Mouse (Mus musculus): ENCODE data around the gene Raet1e. TPM values are rescaled to one million over a fixed set of nuclear protein-coding genes. Genes with fewer than 3 reads are reported as not detected.
"Not testable (repeated sequence)": the region's sequence is repeated elsewhere in the genome, so short reads cannot be mapped to it uniquely, and the experiment has no call there.

Gene Raet1e
- polyA plus RNA-seq, 1 experiment from 2014 or later: 0.91 TPM

DNA sequence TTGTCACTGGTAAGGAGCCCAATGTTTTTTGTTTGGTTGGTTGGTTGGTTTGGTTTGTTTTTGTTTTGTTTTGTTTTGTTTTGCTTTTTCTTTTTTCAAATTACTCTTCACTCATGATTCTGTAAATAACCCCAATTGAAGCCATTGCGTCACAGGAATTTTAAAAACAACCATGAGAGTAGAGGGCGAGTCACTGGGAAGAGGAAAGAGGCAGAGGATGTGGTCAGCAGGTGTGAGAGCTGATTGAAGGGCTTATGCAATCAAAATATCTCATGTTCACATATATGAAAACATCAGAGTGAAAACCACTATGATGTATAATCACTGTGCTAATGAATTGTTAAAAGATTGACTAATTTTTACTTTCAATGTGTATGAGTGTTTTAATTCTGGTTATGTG, 141.0 kb downstream of the Raet1e start:
- Histone ChIP-seq H3K4me1 (no peaks in the 10 kb centered on the region), H3K27me3 (replicated peaks) (no peaks in the 10 kb centered on the region), H3K4me2 (no peak overlapping the region), H3K9me3 (replicated peaks) (no peaks in the 10 kb centered on the region), H3K4me3 (replicated peaks) (no peak overlapping the region), H3K27ac (replicated peaks) (no peak overlapping the region), H3K36me3 (no peaks in the 10 kb centered on the region), H3K9ac (replicated peaks) (no peak overlapping the region)
- ATAC-seq (ENCODE audit: low FRiP score): no peak
- 87% methylated on average over 2 of the region's 2 CpGs for WGBS

DNA sequence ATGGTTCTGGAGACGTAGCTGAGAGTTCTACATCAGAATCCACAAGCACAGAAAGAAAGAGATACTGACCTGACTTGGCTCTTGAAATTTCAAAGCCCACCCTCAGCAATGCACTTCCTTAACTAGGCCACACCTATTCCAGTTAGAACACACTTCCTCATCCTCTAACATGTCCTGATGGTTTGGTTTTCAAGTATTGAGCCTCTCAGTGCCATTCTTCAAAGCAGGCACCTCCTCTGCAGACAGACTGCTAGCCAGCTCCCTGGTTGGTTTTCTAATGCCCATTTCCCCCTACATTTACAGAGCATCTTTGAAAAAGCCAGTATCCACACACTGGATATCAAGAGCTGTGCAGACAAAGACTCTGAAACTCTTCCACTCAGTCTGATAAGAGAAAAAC, 143.3 kb downstream of the Raet1e start:
- no peak overlapping the region for H3K4me2 ChIP-seq
- no peak overlapping the region for H3K27ac ChIP-seq (replicated peaks)
- H3K4me1 ChIP-seq: no peaks in the 10 kb centered on the region
- H3K9ac ChIP-seq (replicated peaks): no peak overlapping the region
- no peaks in the 10 kb centered on the region for H3K9me3 ChIP-seq (replicated peaks)
- 100% methylated on average over 1 of the region's 1 CpGs for WGBS
- H3K4me3 ChIP-seq (replicated peaks): no peak overlapping the region
- no peak for ATAC-seq (ENCODE audit: low FRiP score)
- H3K36me3 ChIP-seq: no peaks in the 10 kb centered on the region
- H3K27me3 ChIP-seq (replicated peaks): no peaks in the 10 kb centered on the region

DNA sequence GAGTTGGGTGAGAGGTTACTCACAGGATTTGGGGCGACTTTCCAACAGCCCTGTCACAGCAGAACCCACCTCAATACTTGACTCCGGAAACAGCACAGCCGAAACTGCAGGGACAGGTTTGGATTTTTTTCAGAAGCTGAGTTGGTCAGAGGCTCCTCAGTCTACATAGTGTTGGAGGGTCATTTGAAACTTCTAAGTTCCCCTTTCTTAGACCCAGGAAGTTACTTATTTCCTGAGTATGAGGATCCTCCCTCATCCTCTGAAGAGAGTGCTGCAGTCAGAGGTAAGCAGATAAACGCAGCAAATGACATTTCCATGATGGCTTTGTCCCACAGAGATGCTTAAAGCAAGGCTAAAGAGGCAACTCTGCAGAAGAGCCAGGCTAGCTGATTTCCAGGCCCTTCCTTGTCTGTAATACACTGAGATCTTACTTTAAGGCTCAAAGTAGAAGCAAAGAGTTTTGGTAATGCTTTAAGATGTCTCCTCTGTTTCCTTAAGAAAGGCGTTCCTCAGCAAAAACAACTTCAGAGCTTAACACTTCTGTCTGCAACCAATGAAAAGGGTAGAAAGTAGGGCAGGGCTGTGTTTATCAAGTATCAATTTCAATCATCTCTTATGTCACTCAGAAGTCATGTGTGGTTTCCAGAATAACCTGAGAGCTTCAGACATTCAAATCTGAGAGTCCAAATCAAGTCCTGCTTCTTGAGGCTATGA, 144.1 kb downstream of the Raet1e start:
- Histone ChIP-seq H3K4me2 (no peak overlapping the region), H3K36me3 (no peaks in the 10 kb centered on the region), H3K4me3 (replicated peaks) (no peak overlapping the region), H3K9ac (replicated peaks) (no peak overlapping the region), H3K9me3 (replicated peaks) (no peaks in the 10 kb centered on the region), H3K27ac (replicated peaks) (no peak overlapping the region), H3K27me3 (replicated peaks) (no peaks in the 10 kb centered on the region), H3K4me1 (no peaks in the 10 kb centered on the region)
- 86% methylated on average over 5 of the region's 5 CpGs for WGBS
- no peak for ATAC-seq (ENCODE audit: low FRiP score)

DNA sequence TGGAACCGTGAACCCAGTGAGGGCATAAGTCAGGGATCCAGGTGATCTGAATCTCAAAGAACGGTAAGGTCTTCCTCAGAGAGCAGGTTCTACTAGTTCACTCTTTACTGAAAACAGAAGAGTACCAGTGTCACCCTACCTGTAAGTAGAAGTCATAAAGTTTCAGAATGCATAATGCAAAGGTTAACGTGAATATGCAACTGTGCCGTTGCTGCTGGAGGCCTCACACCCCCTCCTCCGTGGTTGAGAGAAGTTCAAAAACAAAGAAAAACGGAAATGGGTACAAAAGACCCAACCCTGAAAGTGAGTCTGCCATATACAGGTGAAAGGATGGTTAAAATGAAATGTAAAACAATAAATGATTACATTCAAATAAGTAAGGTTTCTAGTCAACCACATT, 145.4 kb downstream of the Raet1e start:
- Histone ChIP-seq H3K4me3 (replicated peaks) (no peak overlapping the region), H3K4me2 (no peak overlapping the region), H3K9me3 (replicated peaks) (no peaks in the 10 kb centered on the region), H3K9ac (replicated peaks) (no peak overlapping the region), H3K27me3 (replicated peaks) (no peaks in the 10 kb centered on the region), H3K27ac (replicated peaks) (no peak overlapping the region), H3K4me1 (no peaks in the 10 kb centered on the region), H3K36me3 (no peaks in the 10 kb centered on the region)
- no peak for ATAC-seq (ENCODE audit: low FRiP score)
- 89% methylated on average over 6 of the region's 6 CpGs for WGBS

DNA sequence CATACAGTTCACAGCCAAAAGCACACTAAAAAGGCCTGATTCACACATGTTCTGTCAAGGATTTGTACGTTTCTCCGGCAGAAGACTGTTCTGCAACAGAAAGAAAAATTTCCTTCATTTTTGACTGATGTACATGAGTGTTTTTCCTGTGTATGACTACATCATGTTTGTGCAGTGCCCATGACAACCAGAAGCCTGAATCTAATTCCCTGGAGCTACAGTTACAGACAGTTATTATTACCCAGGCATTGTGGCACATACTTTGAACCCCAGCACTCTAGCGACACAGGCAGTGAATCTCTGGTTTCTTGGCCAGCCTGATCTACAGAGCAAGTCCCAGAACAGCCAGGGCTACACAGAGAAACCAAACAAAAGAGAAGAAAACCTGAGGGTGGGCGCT, 147.4 kb downstream of the Raet1e start:
- ATAC-seq (ENCODE audit: low FRiP score): no peak
- no peak overlapping the region for H3K4me2 ChIP-seq
- no peak overlapping the region for H3K9ac ChIP-seq (replicated peaks)
- 84% methylated on average over 4 of the region's 4 CpGs for WGBS
- no peak overlapping the region for H3K4me3 ChIP-seq (replicated peaks)
- no peaks in the 10 kb centered on the region for H3K9me3 ChIP-seq (replicated peaks)
- no peaks in the 10 kb centered on the region for H3K36me3 ChIP-seq
- no peak overlapping the region for H3K27ac ChIP-seq (replicated peaks)
- no peaks in the 10 kb centered on the region for H3K27me3 ChIP-seq (replicated peaks)
- no peaks in the 10 kb centered on the region for H3K4me1 ChIP-seq

DNA sequence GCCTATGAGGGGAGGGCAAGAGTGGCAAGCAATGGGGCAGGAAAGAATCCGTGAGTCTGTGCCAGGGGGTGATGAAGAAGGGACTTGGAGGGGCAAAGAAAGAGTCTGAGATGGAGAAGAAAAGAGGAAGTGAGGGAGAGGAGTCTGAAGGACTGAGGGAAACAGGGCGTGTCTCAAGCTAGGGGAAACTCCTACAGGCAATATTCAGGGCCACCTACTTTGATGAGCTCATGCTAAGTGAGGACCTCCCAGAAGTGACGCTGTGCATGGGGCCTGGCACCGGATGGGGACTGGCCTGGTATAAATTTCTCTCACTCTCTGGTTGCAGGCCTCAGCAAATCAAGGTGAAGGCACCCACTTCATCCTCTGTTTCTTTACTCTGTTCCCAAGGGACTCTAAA, 148.1 kb downstream of the Raet1e start:
- Histone ChIP-seq H3K36me3 (no peaks in the 10 kb centered on the region), H3K9me3 (replicated peaks) (no peaks in the 10 kb centered on the region), H3K4me2 (no peak overlapping the region), H3K27ac (replicated peaks) (no peak overlapping the region), H3K4me3 (replicated peaks) (no peak overlapping the region), H3K9ac (replicated peaks) (no peak overlapping the region), H3K27me3 (replicated peaks) (no peaks in the 10 kb centered on the region), H3K4me1 (no peaks in the 10 kb centered on the region)
- no peak for ATAC-seq (ENCODE audit: low FRiP score)
- 62% methylated on average over 4 of the region's 4 CpGs for whole genome bisulfite sequencing

DNA sequence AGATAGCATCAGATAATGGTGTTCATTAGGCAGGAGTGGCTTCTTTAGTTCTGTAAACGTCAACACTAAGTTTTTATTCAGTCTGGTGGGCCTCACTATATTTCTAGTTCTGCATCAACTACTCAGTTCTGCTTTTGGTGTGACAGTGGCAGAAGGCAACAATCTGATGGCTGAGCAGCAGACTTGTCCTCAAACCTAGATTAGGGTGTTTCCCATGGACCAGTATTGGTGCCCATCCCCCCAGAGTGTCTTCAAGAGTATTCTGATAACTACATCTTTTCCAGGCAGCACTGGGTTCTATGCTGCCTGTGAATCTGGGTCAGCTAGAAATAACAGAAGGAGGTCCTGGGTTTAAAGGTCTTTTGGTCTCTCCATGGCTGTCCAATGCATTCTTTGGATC, 149.9 kb downstream of the Raet1e start:
- H3K36me3 ChIP-seq: no peaks in the 10 kb centered on the region
- no peak overlapping the region for H3K9ac ChIP-seq (replicated peaks)
- no peak overlapping the region for H3K4me2 ChIP-seq
- no peak overlapping the region for H3K27ac ChIP-seq (replicated peaks)
- 79% methylated on average over 1 of the region's 1 CpGs for WGBS
- H3K4me1 ChIP-seq: no peaks in the 10 kb centered on the region
- no peaks in the 10 kb centered on the region for H3K27me3 ChIP-seq (replicated peaks)
- no peak for ATAC-seq (ENCODE audit: low FRiP score)
- H3K9me3 ChIP-seq (replicated peaks): no peaks in the 10 kb centered on the region
- H3K4me3 ChIP-seq (replicated peaks): no peak overlapping the region

DNA sequence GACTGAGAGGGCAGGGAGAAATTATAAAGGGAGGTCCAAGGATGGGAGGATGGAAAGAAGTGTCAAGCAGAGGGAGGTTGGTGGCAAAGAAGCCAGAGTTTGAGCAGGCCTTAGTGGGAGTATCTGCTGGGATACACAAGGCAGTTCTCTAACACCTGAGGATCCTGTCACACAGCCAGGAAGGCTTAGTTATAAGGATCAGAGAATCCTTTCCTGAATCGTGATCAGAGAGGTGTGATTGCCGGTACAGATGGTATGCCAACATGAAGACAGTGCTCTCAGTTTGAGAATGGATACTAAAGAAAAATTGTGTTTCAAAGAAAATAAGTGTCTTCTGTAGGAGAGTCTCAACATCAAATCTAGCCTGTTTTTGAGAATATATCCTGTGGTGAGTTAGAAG, 164.5 kb downstream of the Raet1e start:
- ATAC-seq (ENCODE audit: low FRiP score): no peak
- 88% methylated on average over 2 of the region's 2 CpGs for WGBS
- Histone ChIP-seq H3K36me3 (no peaks in the 10 kb centered on the region), H3K9me3 (replicated peaks) (no peaks in the 10 kb centered on the region), H3K27me3 (replicated peaks) (no peaks in the 10 kb centered on the region), H3K4me3 (replicated peaks) (no peak overlapping the region), H3K4me1 (no peaks in the 10 kb centered on the region), H3K9ac (replicated peaks) (no peak overlapping the region), H3K4me2 (no peak overlapping the region), H3K27ac (replicated peaks) (no peak overlapping the region)

DNA sequence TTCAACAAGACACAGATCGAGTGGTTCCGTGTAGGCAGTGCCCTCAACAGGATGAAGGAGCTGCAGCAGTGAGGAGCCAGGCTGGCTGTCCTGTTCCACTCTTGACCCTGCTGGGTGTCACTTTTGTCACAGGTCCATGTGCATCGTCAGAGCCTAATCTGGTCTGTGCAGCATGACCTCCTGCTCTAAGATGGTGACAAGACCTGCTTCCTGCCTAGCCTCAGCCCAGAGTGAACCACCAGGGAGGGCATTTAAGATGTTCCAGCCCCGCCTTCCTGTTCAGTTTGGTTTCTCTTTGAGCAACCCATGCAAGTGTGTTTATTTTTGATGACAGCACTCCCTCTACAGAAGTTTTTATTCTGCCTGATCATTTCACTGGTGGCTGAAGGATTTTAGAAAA, 187.4 kb downstream of the Raet1e start:
- H3K4me3 ChIP-seq (replicated peaks); H3K4me1 ChIP-seq; H3K27ac ChIP-seq (replicated peaks); ATAC-seq (ENCODE audit: low FRiP score); H3K9me3 ChIP-seq (replicated peaks); H3K4me2 ChIP-seq; H3K27me3 ChIP-seq (replicated peaks); H3K9ac ChIP-seq (replicated peaks); H3K36me3 ChIP-seq: not testable (repeated sequence)
- WGBS: 80% methylated on average over 4 of the region's 4 CpGs

DNA sequence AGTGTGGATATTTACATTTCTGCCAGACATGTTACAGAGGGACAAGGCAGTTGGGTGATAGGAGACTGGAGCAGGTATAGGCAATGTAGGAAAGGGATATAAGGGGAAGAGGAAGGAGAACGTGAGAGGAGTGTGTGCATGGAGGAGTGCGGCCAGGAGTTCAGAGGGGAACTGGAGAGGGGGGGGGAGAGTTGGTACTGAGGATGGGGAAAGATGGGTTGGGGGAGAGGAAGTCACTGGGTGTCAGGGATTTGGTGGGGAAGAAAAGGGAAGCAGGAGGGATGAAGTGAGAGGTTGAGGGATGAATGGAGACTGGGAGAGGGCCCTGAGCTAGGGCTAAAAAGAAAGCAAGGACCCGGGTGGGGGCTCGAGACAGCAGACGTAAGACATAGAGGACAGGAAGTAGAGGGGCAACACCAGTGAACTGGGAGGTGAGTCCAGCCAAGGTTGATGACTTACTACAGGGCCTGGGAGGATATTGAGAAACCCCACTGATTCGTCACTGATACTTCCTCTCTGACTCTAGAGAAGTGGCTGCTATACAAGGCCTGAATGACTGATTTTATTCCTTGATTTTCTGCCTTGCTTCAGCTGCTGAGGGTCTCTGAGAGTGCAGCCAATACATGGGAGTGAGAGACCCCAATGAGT, 195.3 kb downstream of the Raet1e start:
- WGBS: 86% methylated on average over 6 of the region's 6 CpGs
- ATAC-seq (ENCODE audit: low FRiP score); H3K27me3 ChIP-seq (replicated peaks): not testable (repeated sequence)

DNA sequence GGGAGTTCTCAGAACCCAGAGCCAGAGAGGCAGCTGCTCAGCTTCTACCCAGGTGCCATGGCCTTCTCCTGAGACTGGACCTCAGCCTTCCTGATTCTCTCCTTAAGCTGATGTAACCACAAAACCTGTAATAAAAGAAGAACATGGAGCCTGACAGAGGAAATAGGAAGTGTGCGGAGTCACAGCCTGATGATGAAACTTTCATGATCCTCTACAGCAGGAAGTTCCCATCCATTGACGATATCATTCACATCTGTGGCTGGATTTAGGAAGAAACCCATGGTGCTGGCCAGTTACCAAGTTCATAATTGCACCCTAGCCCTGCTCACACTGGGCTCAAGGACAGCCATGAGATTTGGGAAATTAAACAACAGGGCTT, 195.8 kb downstream of the Raet1e start:
- H3K9me3 ChIP-seq (replicated peaks); H3K27me3 ChIP-seq (replicated peaks); H3K27ac ChIP-seq (replicated peaks); H3K36me3 ChIP-seq; H3K4me2 ChIP-seq; H3K4me3 ChIP-seq (replicated peaks); H3K9ac ChIP-seq (replicated peaks); ATAC-seq (ENCODE audit: low FRiP score); H3K4me1 ChIP-seq: not testable (repeated sequence)
- WGBS: 86% methylated on average over 2 of the region's 2 CpGs

More for the DNA sequence above, 195.3 kb downstream of the Raet1e start:
- not testable (repeated sequence) for H3K9ac ChIP-seq (replicated peaks); H3K4me1 ChIP-seq; H3K36me3 ChIP-seq; H3K4me3 ChIP-seq (replicated peaks); H3K9me3 ChIP-seq (replicated peaks); H3K27ac ChIP-seq (replicated peaks); H3K4me2 ChIP-seq

DNA sequence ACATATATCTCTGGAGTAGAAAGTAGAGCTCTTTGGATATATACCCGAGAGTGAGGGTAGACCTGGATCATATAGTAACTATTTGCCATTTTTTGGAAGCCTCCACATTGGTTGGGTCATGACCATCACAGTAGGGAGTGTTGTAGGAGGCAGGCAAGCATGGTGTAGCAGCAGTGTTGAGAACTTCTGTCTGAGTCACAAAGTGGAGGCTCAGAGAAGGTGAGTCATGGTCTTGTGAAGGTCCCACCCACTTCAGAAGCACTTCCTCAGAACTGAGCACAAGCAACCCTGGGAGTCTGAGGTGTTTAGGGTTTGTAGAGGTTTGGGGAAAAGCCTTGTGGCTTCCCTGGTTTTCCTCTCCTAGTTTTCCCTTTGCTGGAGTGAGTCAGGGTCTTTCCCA, 199.0 kb downstream of the Raet1e start:
- H3K4me2 ChIP-seq; H3K9ac ChIP-seq (replicated peaks); ATAC-seq (ENCODE audit: low FRiP score); H3K4me1 ChIP-seq; H3K9me3 ChIP-seq (replicated peaks); H3K4me3 ChIP-seq (replicated peaks); H3K27me3 ChIP-seq (replicated peaks); H3K36me3 ChIP-seq; H3K27ac ChIP-seq (replicated peaks): not testable (repeated sequence)
- WGBS: 86% methylated on average over 1 of the region's 1 CpGs

Data from neural tube, embryonic 15.5 days (tissue).